Mouse (Mus musculus) forebrain, embryonic 15.5 days (tissue): Measurements from ENCODE around the gene Exoc3. TPM values are rescaled to one million over a fixed set of nuclear protein-coding genes. Genes with fewer than 3 reads are reported as not detected.

Experiments used
- ATAC-seq: fragments of 200-750 bp; cut with Nextera tagmentation; replicated peaks from 2 replicates; pipeline ENCODE4 v1.8.0; 2017; ENCODE audit warnings: mild to moderate bottlenecking, moderate TSS enrichment, moderate library complexity
- H3K27ac ChIP-seq: fragments of 300-500 bp; sonication (generic); replicated peaks from 2 replicates; pipeline ENCODE4 v1.5.1; 2015; ENCODE audit warnings: mild to moderate bottlenecking, inconsistent platforms
- H3K27me3 ChIP-seq: fragments of 300-500 bp; sonication (generic); 2 replicates; pipeline ENCODE4 v1.6.1; 2015; ENCODE audit warnings: inconsistent platforms
- H3K36me3 ChIP-seq: fragments of 300-500 bp; sonication (generic); 2 replicates; pipeline ENCODE4 v1.6.1; 2015; ENCODE audit warnings: mild to moderate bottlenecking, inconsistent platforms
- H3K4me1 ChIP-seq: fragments of 300-500 bp; sonication (generic); 2 replicates; pipeline ENCODE4 v1.6.1; 2015; ENCODE audit warnings: inconsistent platforms
- H3K4me2 ChIP-seq: fragments of 300-500 bp; sonication (generic); replicated peaks from 2 replicates; pipeline ENCODE4 v1.6.1; 2015; ENCODE audit warnings: mild to moderate bottlenecking, inconsistent platforms
- H3K4me3 ChIP-seq: fragments of 300-500 bp; sonication (generic); 2 replicates; pipeline ENCODE4 v1.5.1; 2015; ENCODE audit warnings: mild to moderate bottlenecking, inconsistent platforms
- H3K9ac ChIP-seq: fragments of 300-500 bp; sonication (generic); replicated peaks from 2 replicates; pipeline ENCODE4 v1.6.1; 2015; ENCODE audit warnings: mild to moderate bottlenecking, inconsistent platforms
- H3K9me3 ChIP-seq: fragments of 300-500 bp; sonication (generic); 2 replicates; pipeline ENCODE4 v1.6.1; 2016; ENCODE audit warnings: inconsistent platforms
- WGBS: fragments of 180-500 bp; shearing (Covaris S2); methylation state at CpG from one replicate; pipeline ENCODE4 v1.1.7; 2015; ENCODE audit warnings: mixed read lengths; 5-methylcytosine and 5-hydroxymethylcytosine counted together
- polyA plus RNA-seq: library from polyadenylated mRNA; unstranded; fragments of >200 nt; fragmentation: Nextera tagmentation; extraction: Ambion mirVana; gene quantifications from 2 replicates; pipeline ENCODE4 v1.2.1, GENCODE M21; 2015

The Exoc3 gene
- polyA plus RNA-seq, 1 experiment from 2014 or later: 123 TPM

GRCm38 (mm10) chr13:74127571-74127970 lies 81.0 kb downstream of the Exoc3 start:
- 68% methylated on average over 7 of the region's 7 CpGs for WGBS
- no peak for ATAC-seq

GRCm38 (mm10) chr13:74122632-74123031 lies 85.9 kb downstream of the Exoc3 start:
- Histone ChIP-seq H3K4me2 (no peak overlapping the region), H3K27me3 (peaks cover 28% of the 10 kb centered on the region), H3K4me3 (no peak overlapping the region), H3K36me3 (no peaks in the 10 kb centered on the region), H3K27ac (no peak overlapping the region), H3K9ac (no peak overlapping the region), H3K9me3 (no peaks in the 10 kb centered on the region), H3K4me1 (peaks cover 8% of the 10 kb centered on the region)
- 64% methylated on average over 3 of the region's 3 CpGs for WGBS
- ATAC-seq: no peak

More at GRCm38 (mm10) chr13:74127571-74127970, 81.0 kb downstream of the Exoc3 start:
- no peak overlapping the region for H3K27ac ChIP-seq
- no peaks in the 10 kb centered on the region for H3K9me3 ChIP-seq
- H3K27me3 ChIP-seq: peaks cover 6% of the 10 kb centered on the region
- no peaks in the 10 kb centered on the region for H3K36me3 ChIP-seq
- no peak overlapping the region for H3K4me3 ChIP-seq
- H3K4me1 ChIP-seq: no peaks in the 10 kb centered on the region
- H3K4me2 ChIP-seq: no peak overlapping the region
- no peak overlapping the region for H3K9ac ChIP-seq

GRCm38 (mm10) chr13:74121795-74122330 lies 86.7 kb downstream of the Exoc3 start:
- Histone ChIP-seq H3K4me1 (peaks cover 8% of the 10 kb centered on the region), H3K9me3 (no peaks in the 10 kb centered on the region), H3K4me2 (no peak overlapping the region; the same call in 1 of the 2 replicates), H3K27ac (no peak overlapping the region), H3K36me3 (no peaks in the 10 kb centered on the region), H3K27me3 (peaks cover 28% of the 10 kb centered on the region), H3K4me3 (no peak overlapping the region), H3K9ac (no peak overlapping the region)
- ATAC-seq: no peak
- WGBS: 28% methylated on average over 14 of the region's 14 CpGs

GRCm38 (mm10) chr13:74121141-74121602 lies 87.4 kb downstream of the Exoc3 start, which contains the start of gene Slc9a3:
Gene Slc9a3 (plus strand): TSS chr13:74121457.
- H3K27me3 ChIP-seq: peaks cover 28% of the 10 kb centered on the region
- H3K36me3 ChIP-seq: no peaks in the 10 kb centered on the region
- no peak within 1 kb of the TSS for H3K27ac ChIP-seq
- peak within 1 kb of the TSS; percentile 49 for H3K4me2 ChIP-seq
- H3K4me3 ChIP-seq: peak within 1 kb of the TSS; percentile 33
- under 1% methylated on average over 35 of the region's 35 CpGs for WGBS
- H3K9ac ChIP-seq: peak within 1 kb of the TSS; percentile 27
- no peaks in the 10 kb centered on the region for H3K9me3 ChIP-seq
- 0 out of 2 replicates have a peak, but pooled peaks have one; percentile 29 for ATAC-seq
- peaks cover 8% of the 10 kb centered on the region for H3K4me1 ChIP-seq

Other genes with a start within 250 kb of the Exoc3 start
- gene Zdhhc11, start 244.9 kb downstream of the Exoc3 start, polyA plus RNA-seq: not detected in 2 replicates
- 7.1 and 7.5 TPM in 2 replicates for gene Tppp, start 199.3 kb downstream of the Exoc3 start, polyA plus RNA-seq
- 11.3 and 13.1 TPM in 2 replicates for gene Cep72, start 146.4 kb downstream of the Exoc3 start, polyA plus RNA-seq
- not detected in 2 replicates for gene Slc9a3, start 87.3 kb downstream of the Exoc3 start, polyA plus RNA-seq
- gene Ahrr, start 83.6 kb upstream of the Exoc3 start, polyA plus RNA-seq: 0.87 and 1.3 TPM in 2 replicates
- 134 and 137 TPM in 2 replicates for gene Pdcd6, start 108.8 kb upstream of the Exoc3 start, polyA plus RNA-seq
- gene Sdha, start 141.5 kb upstream of the Exoc3 start, polyA plus RNA-seq: 212 and 220 TPM in 2 replicates
- 47.1 and 47.4 TPM in 2 replicates for gene Ccdc127, start 141.6 kb upstream of the Exoc3 start, polyA plus RNA-seq
- gene Lrrc14b, start 155.3 kb upstream of the Exoc3 start, polyA plus RNA-seq: not detected in 2 replicates
- gene Zfp72, start 182.1 kb upstream of the Exoc3 start, polyA plus RNA-seq: 6.3 and 7.0 TPM in 2 replicates
- 90.1 and 94.7 TPM in 2 replicates for gene Ftl1-ps1, start 191.0 kb upstream of the Exoc3 start, polyA plus RNA-seq